Mouse (Mus musculus) stomach, embryonic 16.5 days (tissue): ENCODE data around the gene 2900026A02Rik. TPM values are rescaled to one million over a fixed set of nuclear protein-coding genes. Genes with fewer than 3 reads are reported as not detected.
A peak's percentile ranks its signal among the peaks of the same experiment; 100 is the strongest.

Experiments
- ATAC-seq: fragments of 200-750 bp; cut with Nextera tagmentation; 2 replicates; pipeline ENCODE4 v1.8.0; 2017; ENCODE audit warnings: moderate number of reproducible peaks, moderate TSS enrichment; ENCODE audit not compliant: insufficient read depth, low FRiP score
- H3K27ac ChIP-seq: fragments of 300-500 bp; sonication (generic); 2 replicates; pipeline ENCODE4 v1.5.1; 2014; ENCODE audit warnings: low read length
- H3K27me3 ChIP-seq: fragments of 300-500 bp; sonication (generic); 2 replicates; pipeline ENCODE4 v1.6.1; 2014; ENCODE audit warnings: low read length, control low read depth, mixed read lengths; ENCODE audit not compliant: control insufficient read depth, insufficient read depth
- H3K36me3 ChIP-seq: fragments of 300-500 bp; sonication (generic); 2 replicates; pipeline ENCODE4 v1.6.1; 2014; ENCODE audit warnings: low read length; ENCODE audit not compliant: control insufficient read depth, insufficient read depth
- H3K4me1 ChIP-seq: fragments of 300-500 bp; sonication (generic); 2 replicates; pipeline ENCODE4 v1.6.1; 2014; ENCODE audit warnings: low read length, control low read depth, mixed read lengths; ENCODE audit not compliant: control insufficient read depth, insufficient read depth
- H3K4me2 ChIP-seq: fragments of 300-500 bp; sonication (generic); 2 replicates; pipeline ENCODE4 v1.6.1; 2014; ENCODE audit warnings: low read depth, low read length, mixed read lengths
- H3K4me3 ChIP-seq: fragments of 300-500 bp; sonication (generic); replicated peaks from 2 replicates; pipeline ENCODE4 v1.5.1; 2014; ENCODE audit warnings: mild to moderate bottlenecking, low read length
- H3K9ac ChIP-seq: fragments of 300-500 bp; sonication (generic); 2 replicates; pipeline ENCODE4 v1.6.1; 2014; ENCODE audit warnings: low read length
- H3K9me3 ChIP-seq: fragments of 300-500 bp; sonication (generic); replicated peaks from 2 replicates; pipeline ENCODE4 v1.6.1; 2016; ENCODE audit warnings: low read length, control low read depth; ENCODE audit not compliant: control insufficient read depth
- WGBS: fragments of 180-500 bp; shearing (Covaris S2); extraction: QIAGEN DNeasy Blood & Tissue Kit; methylation state at CpG from one replicate; pipeline ENCODE4 v1.1.7; 2014; 5-methylcytosine and 5-hydroxymethylcytosine counted together
- polyA plus RNA-seq: library from polyadenylated mRNA; unstranded; fragments of >200 nt; fragmentation: Nextera tagmentation; extraction: Ambion mirVana; gene quantifications from 2 replicates; pipeline ENCODE4 v1.2.1, GENCODE M21; 2015

The 2900026A02Rik gene
- polyA plus RNA-seq, 1 experiment from 2014 or later = 14.9 TPM

GRCm38 (mm10) chr5:113173318-113173717, 47.7 kb downstream of the 2900026A02Rik start:
- ATAC-seq = 0 out of 2 replicates have a peak, but pooled peaks have one; percentile 15
- Histone ChIP-seq H3K4me1 (0 out of 2 replicates have a peak, but pooled peaks cover 5% of the 10 kb centered on the region), H3K9ac (no peak overlapping the region), H3K9me3 (no peaks in the 10 kb centered on the region), H3K36me3 (no peaks in the 10 kb centered on the region), H3K27me3 (no peaks in the 10 kb centered on the region), H3K27ac (no peak overlapping the region), H3K4me3 (no peak overlapping the region), H3K4me2 (no peak overlapping the region)
- WGBS = 18% methylated on average over 5 of the region's 5 CpGs

GRCm38 (mm10) chr5:113171968-113172578, 49.0 kb downstream of the 2900026A02Rik start:
- peak overlapping the region; percentile 46 for H3K27ac ChIP-seq
- no peaks in the 10 kb centered on the region for H3K36me3 ChIP-seq
- H3K4me3 ChIP-seq = no peak overlapping the region
- H3K4me2 ChIP-seq = no peak overlapping the region
- H3K9ac ChIP-seq = no peak overlapping the region
- H3K4me1 ChIP-seq = 0 out of 2 replicates have a peak, but pooled peaks cover 5% of the 10 kb centered on the region
- ATAC-seq = peak; percentile 76; the same call in 1 of the 2 replicates
- no peaks in the 10 kb centered on the region for H3K9me3 ChIP-seq
- WGBS = 62% methylated on average over 10 of the region's 10 CpGs
- H3K27me3 ChIP-seq = no peaks in the 10 kb centered on the region

- no peak overlapping the region for H3K9ac ChIP-seq
- no peak overlapping the region for H3K4me3 ChIP-seq
- WGBS = 86% methylated on average over 11 of the region's 11 CpGs
- H3K36me3 ChIP-seq = no peaks in the 10 kb centered on the region
- no peak overlapping the region for H3K4me2 ChIP-seq
- H3K4me1 ChIP-seq = peaks cover 12% of the 10 kb centered on the region
- no peaks in the 10 kb centered on the region for H3K9me3 ChIP-seq
- H3K27me3 ChIP-seq = no peaks in the 10 kb centered on the region
- ATAC-seq = peak; percentile 5; the same call in 1 of the 2 replicates
- H3K27ac ChIP-seq = no peak overlapping the region; the same call in 1 of the 2 replicates
Measured at GRCm38 (mm10) chr5:113170064-113170754, 50.8 kb downstream of the 2900026A02Rik start.

- Histone ChIP-seq H3K4me2 (no peak overlapping the region), H3K36me3 (no peaks in the 10 kb centered on the region), H3K9ac (no peak overlapping the region), H3K27ac (no peak overlapping the region), H3K9me3 (no peaks in the 10 kb centered on the region), H3K4me3 (no peak overlapping the region), H3K27me3 (no peaks in the 10 kb centered on the region), H3K4me1 (peaks cover 30% of the 10 kb centered on the region)
- ATAC-seq = no peak
- WGBS = 48% methylated on average over 2 of the region's 2 CpGs
Measured at GRCm38 (mm10) chr5:113167733-113168132, 53.3 kb downstream of the 2900026A02Rik start.

GRCm38 (mm10) chr5:113165481-113165880, 55.6 kb downstream of the 2900026A02Rik start:
- ATAC-seq = no peak
- Histone ChIP-seq H3K36me3 (no peaks in the 10 kb centered on the region), H3K4me1 (peaks cover 46% of the 10 kb centered on the region), H3K9me3 (no peaks in the 10 kb centered on the region), H3K9ac (0 out of 2 replicates have a peak overlapping the region, but pooled peaks have one; percentile 36), H3K27me3 (no peaks in the 10 kb centered on the region), H3K4me2 (no peak overlapping the region), H3K27ac (peak overlapping the region; percentile 73), H3K4me3 (no peak overlapping the region)
- 53% methylated on average over 11 of the region's 11 CpGs for WGBS

- peak; percentile 91 for ATAC-seq
- Histone ChIP-seq H3K4me1 (peaks cover 48% of the 10 kb centered on the region), H3K27ac (peak overlapping the region; percentile 73), H3K4me2 (no peak overlapping the region), H3K36me3 (no peaks in the 10 kb centered on the region), H3K4me3 (no peak overlapping the region), H3K9ac (0 out of 2 replicates have a peak overlapping the region, but pooled peaks have one; percentile 36), H3K27me3 (no peaks in the 10 kb centered on the region), H3K9me3 (no peaks in the 10 kb centered on the region)
- 16% methylated on average over 16 of the region's 16 CpGs for WGBS
Measured at GRCm38 (mm10) chr5:113164873-113165441, 56.1 kb downstream of the 2900026A02Rik start.

GRCm38 (mm10) chr5:113164448-113164847, 56.6 kb downstream of the 2900026A02Rik start:
- ATAC-seq = peak; percentile 49
- H3K4me2 ChIP-seq = no peak overlapping the region
- H3K27ac ChIP-seq = no peak overlapping the region
- no peaks in the 10 kb centered on the region for H3K9me3 ChIP-seq
- H3K9ac ChIP-seq = no peak overlapping the region
- no peaks in the 10 kb centered on the region for H3K27me3 ChIP-seq
- peaks cover 48% of the 10 kb centered on the region for H3K4me1 ChIP-seq
- 30% methylated on average over 9 of the region's 9 CpGs for WGBS
- no peaks in the 10 kb centered on the region for H3K36me3 ChIP-seq
- no peak overlapping the region for H3K4me3 ChIP-seq

- no peak overlapping the region for H3K27ac ChIP-seq
- no peak for ATAC-seq
- peak overlapping the region; percentile 62 for H3K4me2 ChIP-seq
- no peaks in the 10 kb centered on the region for H3K9me3 ChIP-seq
- H3K4me1 ChIP-seq = peaks cover 57% of the 10 kb centered on the region
- peak overlapping the region; percentile 36 for H3K4me3 ChIP-seq
- H3K9ac ChIP-seq = peak overlapping the region; percentile 60
- no peaks in the 10 kb centered on the region for H3K36me3 ChIP-seq
- WGBS = 3% methylated on average over 13 of the region's 13 CpGs
- H3K27me3 ChIP-seq = no peaks in the 10 kb centered on the region
Measured at GRCm38 (mm10) chr5:113163116-113163515, 57.9 kb downstream of the 2900026A02Rik start.

- no peaks in the 10 kb centered on the region for H3K36me3 ChIP-seq
- H3K4me2 ChIP-seq = peak overlapping the region; percentile 62
- no peak for ATAC-seq
- H3K27ac ChIP-seq = no peak overlapping the region
- H3K4me1 ChIP-seq = peaks cover 61% of the 10 kb centered on the region
- H3K9me3 ChIP-seq = no peaks in the 10 kb centered on the region
- 9% methylated on average over 9 of the region's 9 CpGs for WGBS
- no peaks in the 10 kb centered on the region for H3K27me3 ChIP-seq
- H3K4me3 ChIP-seq = peak overlapping the region; percentile 36
- peak overlapping the region; percentile 60 for H3K9ac ChIP-seq
Measured at GRCm38 (mm10) chr5:113162699-113163098, 58.3 kb downstream of the 2900026A02Rik start.
